Mouse (Mus musculus) limb, embryonic 12.5 days (tissue): ENCODE data around the gene Vmn1r227. TPM values are rescaled to one million over a fixed set of nuclear protein-coding genes. Genes with fewer than 3 reads are reported as not detected.

Experiments used
- ATAC-seq: fragments of 200-750 bp; cut with Nextera tagmentation; 2 replicates; pipeline ENCODE4 v1.8.0; 2017; ENCODE audit warnings: low read depth, moderate TSS enrichment; ENCODE audit not compliant: insufficient number of reproducible peaks, insufficient read depth, low FRiP score, low TSS enrichment
- H3K27ac ChIP-seq: fragments of 300-500 bp; sonication (generic); 2 replicates; pipeline ENCODE4 v1.5.1; 2016; ENCODE audit warnings: mild to moderate bottlenecking, moderate library complexity
- H3K27me3 ChIP-seq: fragments of 300-500 bp; sonication (generic); 2 replicates; pipeline ENCODE4 v1.6.1; 2016; ENCODE audit warnings: mild to moderate bottlenecking, moderate library complexity
- H3K36me3 ChIP-seq: fragments of 300-500 bp; sonication (generic); 2 replicates; pipeline ENCODE4 v1.6.1; 2016; ENCODE audit warnings: mild to moderate bottlenecking, moderate library complexity
- H3K4me1 ChIP-seq: fragments of 300-500 bp; sonication (generic); replicated peaks from 2 replicates; pipeline ENCODE4 v1.6.1; 2016
- H3K4me2 ChIP-seq: fragments of 300-500 bp; sonication (generic); 2 replicates; pipeline ENCODE4 v1.6.1; 2016; ENCODE audit warnings: mild to moderate bottlenecking, moderate library complexity
- H3K4me3 ChIP-seq: fragments of 300-500 bp; sonication (generic); replicated peaks from 2 replicates; pipeline ENCODE4 v1.5.1; 2016; ENCODE audit warnings: mild to moderate bottlenecking
- H3K9ac ChIP-seq: fragments of 300-500 bp; sonication (generic); replicated peaks from 2 replicates; pipeline ENCODE4 v1.6.1; 2016; ENCODE audit warnings: mild to moderate bottlenecking, moderate library complexity
- H3K9me3 ChIP-seq: fragments of 300-500 bp; sonication (generic); 2 replicates; pipeline ENCODE4 v1.6.1; 2016; ENCODE audit warnings: mild to moderate bottlenecking, moderate library complexity
- WGBS: fragments of 180-500 bp; shearing (Covaris S2); methylation state at CpG from one replicate; pipeline ENCODE4 v1.1.7; 2016; 5-methylcytosine and 5-hydroxymethylcytosine counted together
- polyA plus RNA-seq: library from polyadenylated mRNA; unstranded; fragments of >200 nt; fragmentation: Nextera tagmentation; extraction: Ambion mirVana; gene quantifications from 2 replicates; pipeline ENCODE4 v1.2.1, GENCODE M21; 2016

Vmn1r227 gene
- polyA plus RNA-seq: not detected in 2 replicates

DNA sequence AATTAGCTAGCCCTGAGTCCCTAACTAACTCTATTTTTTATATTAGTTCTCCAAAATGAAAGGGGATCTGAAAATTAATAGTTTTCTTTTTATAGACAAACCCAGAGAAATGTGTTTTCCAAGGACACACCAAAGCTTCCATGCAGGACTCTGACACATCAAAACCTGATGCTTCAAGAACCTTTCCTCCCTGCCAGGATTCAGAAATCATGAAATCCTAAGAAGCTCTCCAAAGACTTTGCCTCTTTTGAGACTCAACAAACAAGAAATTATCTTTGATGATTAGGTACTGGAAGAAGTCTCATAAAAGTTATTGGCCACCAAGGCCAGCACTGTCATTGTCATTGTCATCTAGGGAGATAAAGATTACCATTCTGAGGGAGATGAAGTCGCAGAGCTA is at the start of gene Vmn1r227:
Gene Vmn1r227, plus strand, starts transcription at position 301 of the 400 bp plus-strand sequence.
- H3K27me3 ChIP-seq: no peaks in the 10 kb centered on the region
- no peak within 1 kb of the TSS for H3K4me3 ChIP-seq
- no peak within 1 kb of the TSS for H3K9ac ChIP-seq
- H3K4me1 ChIP-seq: no peaks in the 10 kb centered on the region
- H3K27ac ChIP-seq: no peak within 1 kb of the TSS
- no peaks in the 10 kb centered on the region for H3K36me3 ChIP-seq
- WGBS: 37% methylated on average over 1 of the region's 1 CpGs
- no peak within 1 kb of the TSS for H3K4me2 ChIP-seq
- H3K9me3 ChIP-seq: 0 out of 2 replicates have a peak, but pooled peaks cover 3% of the 10 kb centered on the region
- no peak for ATAC-seq

DNA sequence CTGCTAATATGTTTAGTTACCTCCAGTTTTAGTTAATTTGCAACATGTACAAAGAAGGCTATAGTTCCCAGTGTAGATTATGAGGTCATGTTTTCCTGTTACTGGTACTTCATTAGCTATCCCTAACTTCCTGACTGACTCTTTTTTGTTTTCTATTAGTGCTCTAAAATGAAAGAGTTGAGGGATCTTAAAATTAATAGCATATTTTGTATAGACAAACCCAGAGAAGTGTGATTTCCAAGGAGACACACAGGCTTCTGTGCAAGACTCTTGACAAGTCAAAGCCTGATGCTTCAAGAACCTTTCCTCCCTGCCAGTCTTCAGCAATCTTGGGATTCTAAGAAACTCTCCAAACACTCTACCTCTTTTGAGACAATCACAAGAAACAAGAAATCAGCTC is 47.1 kb upstream of the Vmn1r227 start, which contains the start of gene Vmn1r226:
Gene Vmn1r226, plus strand, starts transcription at position 301 of the 400 bp plus-strand sequence.
- Histone ChIP-seq H3K4me1 (no peaks in the 10 kb centered on the region), H3K36me3 (no peaks in the 10 kb centered on the region), H3K9ac (no peak within 1 kb of the TSS), H3K27me3 (no peaks in the 10 kb centered on the region), H3K27ac (no peak within 1 kb of the TSS), H3K4me3 (no peak within 1 kb of the TSS), H3K9me3 (peaks cover 13% of the 10 kb centered on the region), H3K4me2 (no peak within 1 kb of the TSS)
- no peak for ATAC-seq

- Histone ChIP-seq H3K9me3 (peaks cover 30% of the 10 kb centered on the region), H3K4me1 (no peaks in the 10 kb centered on the region), H3K4me3 (no peak within 1 kb of the TSS), H3K27ac (no peak within 1 kb of the TSS), H3K4me2 (no peak within 1 kb of the TSS), H3K9ac (no peak within 1 kb of the TSS), H3K27me3 (no peaks in the 10 kb centered on the region), H3K36me3 (no peaks in the 10 kb centered on the region)
- no peak for ATAC-seq
Measured at GRCm38 (mm10) chr17:20786057-20786456, 56.4 kb downstream of the Vmn1r227 start, which contains the start of gene Vmn1r228. Gene Vmn1r228 (minus strand): TSS chr17:20786157.

Other genes starting within 250 kb of the Vmn1r227 start
- gene Vmn2r108, start 248.5 kb upstream of the Vmn1r227 start, polyA plus RNA-seq: not detected in 2 replicates
- not detected in 2 replicates for gene Vmn1r225, start 231.7 kb upstream of the Vmn1r227 start, polyA plus RNA-seq
- not detected in 2 replicates for gene Vmn2r109, start 165.1 kb upstream of the Vmn1r227 start, polyA plus RNA-seq
- 0.05 TPM in 2 replicates for gene Vmn2r110, start 133.4 kb upstream of the Vmn1r227 start, polyA plus RNA-seq
- gene Fpr-rs3, start 105.0 kb upstream of the Vmn1r227 start, polyA plus RNA-seq: not detected in 2 replicates
- not detected in 2 replicates for gene Vmn1r226, start 47.0 kb upstream of the Vmn1r227 start, polyA plus RNA-seq
- gene Vmn1r228, start 56.3 kb downstream of the Vmn1r227 start, polyA plus RNA-seq: not detected in 2 replicates
- not detected in 2 replicates for gene Vmn1r229, start 81.7 kb downstream of the Vmn1r227 start, polyA plus RNA-seq
- gene Vmn1r230, start 110.6 kb downstream of the Vmn1r227 start, polyA plus RNA-seq: not detected in 2 replicates
- not detected in 2 replicates for gene Vmn1r231, start 175.2 kb downstream of the Vmn1r227 start, polyA plus RNA-seq
- gene Vmn1r232, start 189.9 kb downstream of the Vmn1r227 start, polyA plus RNA-seq: not detected in 2 replicates
- gene Ppp2r1a, start 215.5 kb downstream of the Vmn1r227 start, polyA plus RNA-seq: 347 and 388 TPM in 2 replicates